Mouse (Mus musculus) erythroid progenitor cell, adult 5-6 weeks (primary cell): Measurements from ENCODE around the gene Higd1a. TPM values are rescaled to one million over a fixed set of nuclear protein-coding genes. Genes with fewer than 3 reads are reported as not detected.

Source experiments
- ATAC-seq: replicated peaks from 2 replicates; pipeline ENCODE4 v1.8.0; 2016; ENCODE audit warnings: moderate number of reproducible peaks, mild to moderate bottlenecking, moderate TSS enrichment, inconsistent platforms; ENCODE audit not compliant: poor library complexity, low FRiP score, severe bottlenecking
- total RNA-seq, 2 experiments: library from RNA; stranded (forward) in 1 of 2; stranded (reverse) in 1 of 2; fragments of 150-400 nt in 1 of 2; fragments of 186-747, 209-891 nt in 1 of 2; gene quantifications; 2 replicates each; pipeline versions ENCODE4 v1.2.3 to v1.2.4; 2015 to 2017; ENCODE audit warnings: low replicate concordance in 2 of 2

Gene Higd1a
- total RNA-seq, 2 experiments from 2014 or later = 19.4 to 24.3 TPM

DNA sequence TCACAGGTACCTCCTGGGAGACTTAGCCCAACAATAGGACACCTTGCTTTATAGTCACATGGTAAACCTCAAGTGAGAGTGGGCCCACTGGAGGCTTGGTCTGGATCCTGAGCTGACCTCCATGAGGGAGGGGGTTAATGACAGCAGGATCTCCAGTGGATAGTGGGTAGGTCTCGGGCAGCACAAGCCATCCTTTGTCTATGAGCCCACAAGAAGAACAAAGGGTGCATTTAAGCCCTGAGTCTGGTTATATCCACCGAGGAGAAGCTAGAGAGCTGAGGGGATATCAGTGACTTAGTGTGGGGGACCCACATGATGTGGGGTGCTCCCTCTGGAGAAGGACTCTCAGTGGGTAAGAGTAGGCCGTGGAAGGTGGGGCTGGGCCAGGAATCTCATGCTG lies 49.7 kb downstream of the Higd1a start:
- no peak for ATAC-seq

GRCm38 (mm10) chr9:121807947-121808346 lies 50.2 kb downstream of the Higd1a start:
- ATAC-seq = no peak

GRCm38 (mm10) chr9:121807546-121807945 lies 50.6 kb downstream of the Higd1a start:
- ATAC-seq = no peak

DNA sequence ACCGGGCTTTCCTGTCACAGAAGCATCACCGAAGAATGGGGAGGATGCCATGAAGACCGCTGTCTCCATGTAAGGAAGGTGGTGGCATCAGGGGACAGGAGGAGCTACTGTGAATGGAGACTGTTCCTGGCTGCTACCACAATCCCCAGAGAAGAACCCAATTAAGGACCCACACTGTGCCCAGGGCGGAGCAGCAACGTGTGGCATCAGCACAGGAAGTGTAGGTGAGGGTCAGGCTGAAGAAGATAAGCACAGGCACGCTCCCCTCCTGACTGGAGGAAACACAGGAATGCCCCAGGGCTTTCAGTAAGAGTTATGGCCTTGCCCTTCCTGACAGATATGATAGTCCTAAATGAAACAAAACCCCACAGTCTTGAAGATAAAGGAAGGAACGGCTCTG lies 55.4 kb downstream of the Higd1a start:
- no peak for ATAC-seq

- no peak for ATAC-seq
These were observed 59.2 kb downstream of the Higd1a start for GRCm38 (mm10) chr9:121798887-121799520.

Other genes with a start within 250 kb of the Higd1a start
- gene Lyzl4, start 216.3 kb downstream of the Higd1a start, total RNA-seq (2015; ENCODE audit: low replicate concordance) = not detected in 2 replicates
- not detected in 2 replicates for gene Lyzl4, start 216.3 kb downstream of the Higd1a start, total RNA-seq (2017; ENCODE audit: low replicate concordance)
- 0.36 TPM in 1 of 2 replicates, not detected in the other for gene Vipr1, start 215.6 kb downstream of the Higd1a start, total RNA-seq (2015; ENCODE audit: low replicate concordance)
- gene Vipr1, start 215.6 kb downstream of the Higd1a start, total RNA-seq (2017; ENCODE audit: low replicate concordance) = 0.64 TPM in 1 of 2 replicates, not detected in the other
- gene Sec22c, start 152.9 kb downstream of the Higd1a start, total RNA-seq (2015; ENCODE audit: low replicate concordance) = 4.3 and 5.9 TPM in 2 replicates
- gene Sec22c, start 152.9 kb downstream of the Higd1a start, total RNA-seq (2017; ENCODE audit: low replicate concordance) = 2.6 and 4.8 TPM in 2 replicates
- gene Ss18l2, start 148.0 kb downstream of the Higd1a start, total RNA-seq (2015; ENCODE audit: low replicate concordance) = 8.8 and 47.2 TPM in 2 replicates
- gene Ss18l2, start 148.0 kb downstream of the Higd1a start, total RNA-seq (2017; ENCODE audit: low replicate concordance) = 17.2 and 52.3 TPM in 2 replicates
- 225 and 240 TPM in 2 replicates for gene Nktr, start 139.2 kb downstream of the Higd1a start, total RNA-seq (2015; ENCODE audit: low replicate concordance)
- 322 and 375 TPM in 2 replicates for gene Nktr, start 139.2 kb downstream of the Higd1a start, total RNA-seq (2017; ENCODE audit: low replicate concordance)
- 1.1 TPM in 1 of 2 replicates, not detected in the other for gene Zfp651, start 99.0 kb downstream of the Higd1a start, total RNA-seq (2015; ENCODE audit: low replicate concordance)
- 0.77 TPM in 1 of 2 replicates, not detected in the other for gene Zfp651, start 99.0 kb downstream of the Higd1a start, total RNA-seq (2017; ENCODE audit: low replicate concordance)
- gene Klhl40, start 80.8 kb downstream of the Higd1a start, total RNA-seq (2015; ENCODE audit: low replicate concordance) = not detected in 2 replicates
- gene Klhl40, start 80.8 kb downstream of the Higd1a start, total RNA-seq (2017; ENCODE audit: low replicate concordance) = not detected in 2 replicates
- gene Hhatl, start 65.9 kb downstream of the Higd1a start, total RNA-seq (2015; ENCODE audit: low replicate concordance) = not detected in 2 replicates
- not detected in 2 replicates for gene Hhatl, start 65.9 kb downstream of the Higd1a start, total RNA-seq (2017; ENCODE audit: low replicate concordance)
- not detected in 2 replicates for gene Ccdc13, start 18.9 kb downstream of the Higd1a start, total RNA-seq (2015; ENCODE audit: low replicate concordance)
- gene Ccdc13, start 18.9 kb downstream of the Higd1a start, total RNA-seq (2017; ENCODE audit: low replicate concordance) = not detected in 2 replicates
- gene Ackr2, start 40.0 kb upstream of the Higd1a start, total RNA-seq (2015; ENCODE audit: low replicate concordance) = not detected in 2 replicates
- not detected in 2 replicates for gene Ackr2, start 40.0 kb upstream of the Higd1a start, total RNA-seq (2017; ENCODE audit: low replicate concordance)
- gene Cyp8b1, start 57.9 kb upstream of the Higd1a start, total RNA-seq (2015; ENCODE audit: low replicate concordance) = not detected in 2 replicates
- not detected in 2 replicates for gene Cyp8b1, start 57.9 kb upstream of the Higd1a start, total RNA-seq (2017; ENCODE audit: low replicate concordance)
- not detected in 2 replicates for gene Fam198a, start 92.6 kb upstream of the Higd1a start, total RNA-seq (2015; ENCODE audit: low replicate concordance)
- not detected in 2 replicates for gene Fam198a, start 92.6 kb upstream of the Higd1a start, total RNA-seq (2017; ENCODE audit: low replicate concordance)
- gene Pomgnt2, start 138.7 kb upstream of the Higd1a start, total RNA-seq (2015; ENCODE audit: low replicate concordance) = not detected in 2 replicates
- gene Pomgnt2, start 138.7 kb upstream of the Higd1a start, total RNA-seq (2017; ENCODE audit: low replicate concordance) = 0.64 TPM in 1 of 2 replicates, not detected in the other